Mouse (Mus musculus): ENCODE data around the gene Adgrf3.

DNA sequence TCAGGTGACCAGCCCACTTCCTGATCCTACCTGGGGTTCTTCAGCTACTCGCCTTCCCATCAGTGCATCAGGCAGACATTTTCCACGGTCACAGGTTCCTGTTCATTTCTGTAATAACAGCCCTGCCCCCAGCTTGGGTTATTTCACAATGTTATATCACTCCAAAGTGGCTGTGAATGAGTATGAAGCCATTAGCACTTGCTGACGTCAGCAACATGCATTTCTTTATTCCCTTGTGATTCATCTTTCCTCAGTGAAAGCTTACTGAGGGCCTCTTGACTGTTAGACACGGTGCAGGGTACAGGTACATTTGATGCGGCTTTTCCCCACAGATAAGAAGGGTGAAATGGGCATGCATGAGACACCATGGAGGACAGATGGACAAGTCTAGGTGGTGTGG lies 10.4 kb upstream of the Adgrf3 start:
- TF ChIP-seq POLR2A (IDR thresholded peaks at IDR 0.05; ENCODE audit: insufficient read depth, low read length): no peak
- TF ChIP-seq CTCF (IDR thresholded peaks at IDR 0.05; ENCODE audit: low read depth, low read length): no peak
- no peak for TF ChIP-seq EP300 (IDR thresholded peaks at IDR 0.05; ENCODE audit: insufficient read depth, low read depth, low read length)
